Mouse (Mus musculus) small intestine, adult 2 months (tissue): ENCODE results near the gene Cfap97. TPM values are rescaled to one million over a fixed set of nuclear protein-coding genes. Genes with fewer than 3 reads are reported as not detected.
A peak's percentile ranks its signal among the peaks of the same experiment; 100 is the strongest.
"Not testable (repeated sequence)": the region's sequence is repeated elsewhere in the genome, so short reads cannot be mapped to it uniquely, and the experiment has no call there.

Experiments used
- H3K27ac ChIP-seq: fragments of 200-500 bp; 2 replicates; pipeline ENCODE4 v1.5.1; 2012; ENCODE audit warnings: low read depth, low read length, control low read depth, inconsistent platforms; ENCODE audit not compliant: insufficient read depth
- H3K27me3 ChIP-seq: fragments of 200-500 bp; 2 replicates; pipeline ENCODE4 v1.6.1; 2012; ENCODE audit warnings: mild to moderate bottlenecking, moderate library complexity, low read length, inconsistent platforms; ENCODE audit not compliant: control insufficient read depth, insufficient read depth
- H3K36me3 ChIP-seq: fragments of 200-500 bp; 2 replicates; pipeline ENCODE4 v1.6.1; 2012; ENCODE audit warnings: mild to moderate bottlenecking, low read length, control low read depth, inconsistent platforms; ENCODE audit not compliant: control insufficient read depth, insufficient read depth
- H3K4me1 ChIP-seq: fragments of 200-500 bp; 2 replicates; pipeline ENCODE4 v1.6.1; 2012; ENCODE audit warnings: low read length, inconsistent platforms, mixed read lengths; ENCODE audit not compliant: control insufficient read depth, insufficient read depth, insufficient read length
- H3K4me3 ChIP-seq: fragments of 200-500 bp; 2 replicates; pipeline ENCODE4 v1.5.1; 2012; ENCODE audit warnings: low read depth, mild to moderate bottlenecking, control low read depth, inconsistent platforms, low read length, moderate library complexity
- CTCF ChIP-seq: fragments of 200-500 bp; IDR thresholded peaks from 2 replicates; pipeline ENCODE4 v1.5.1; 2012; ENCODE audit warnings: low read depth, mild to moderate bottlenecking, control low read depth, inconsistent platforms, low read length, moderate library complexity, mixed read lengths; ENCODE audit not compliant: insufficient replicate concordance, insufficient read length; ENCODE audit errors: extremely low read depth
- POLR2A ChIP-seq: fragments of 200-500 bp; IDR thresholded peaks from 2 replicates; pipeline ENCODE4 v1.6.1; 2012; ENCODE audit warnings: low read depth, mild to moderate bottlenecking, control low read depth, inconsistent platforms, low read length, moderate library complexity
- WGBS: fragments of 180-500 bp; shearing (Covaris S2); methylation state at CpG from one replicate; pipeline ENCODE4 v1.1.7; 2018; 5-methylcytosine and 5-hydroxymethylcytosine counted together
- polyA plus RNA-seq: library from polyadenylated mRNA; depleted of rRNA; stranded (reverse); fragments of >200 nt; gene quantifications from 2 replicates; pipeline ENCODE4 v1.2.3, GENCODE M21; 2012

Cfap97 gene
- polyA plus RNA-seq, 1 experiment = 1.7 TPM

DNA sequence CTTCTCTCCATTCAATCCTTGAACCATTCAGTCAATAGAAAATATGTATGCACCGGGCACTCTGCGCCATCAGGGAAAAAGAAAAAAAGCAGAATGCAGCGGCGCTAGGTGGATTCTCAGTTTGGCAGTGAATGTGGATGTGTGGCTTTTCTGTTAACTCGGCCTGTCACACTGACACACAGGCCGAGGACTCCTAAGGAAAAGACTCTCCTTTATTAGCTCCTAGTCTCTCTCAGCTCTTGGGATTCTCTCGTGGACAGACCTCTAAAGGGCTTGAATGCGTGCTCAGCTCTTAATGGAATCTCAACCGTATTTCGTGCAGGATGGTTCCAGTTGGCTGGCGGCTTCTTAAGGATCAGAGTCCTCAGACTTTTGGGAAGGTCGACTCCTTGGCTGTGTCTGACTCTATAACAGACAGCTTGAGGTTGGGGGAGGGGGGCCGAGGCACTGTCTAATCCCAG is 60.1 kb downstream of the Cfap97 start:
- TF ChIP-seq POLR2A = no peak
- H3K4me3 ChIP-seq = no peak overlapping the region
- H3K27ac ChIP-seq = peak overlapping the region; percentile 55; the same call in 1 of the 2 replicates
- H3K4me1 ChIP-seq = peaks cover 2% of the 10 kb centered on the region; the same call in 1 of the 2 replicates
- peaks cover 4% of the 10 kb centered on the region; the same call in 1 of the 2 replicates for H3K27me3 ChIP-seq
- WGBS = 28% methylated on average over 13 of the region's 13 CpGs
- H3K36me3 ChIP-seq = peaks cover 4% of the 10 kb centered on the region; the same call in 1 of the 2 replicates

DNA sequence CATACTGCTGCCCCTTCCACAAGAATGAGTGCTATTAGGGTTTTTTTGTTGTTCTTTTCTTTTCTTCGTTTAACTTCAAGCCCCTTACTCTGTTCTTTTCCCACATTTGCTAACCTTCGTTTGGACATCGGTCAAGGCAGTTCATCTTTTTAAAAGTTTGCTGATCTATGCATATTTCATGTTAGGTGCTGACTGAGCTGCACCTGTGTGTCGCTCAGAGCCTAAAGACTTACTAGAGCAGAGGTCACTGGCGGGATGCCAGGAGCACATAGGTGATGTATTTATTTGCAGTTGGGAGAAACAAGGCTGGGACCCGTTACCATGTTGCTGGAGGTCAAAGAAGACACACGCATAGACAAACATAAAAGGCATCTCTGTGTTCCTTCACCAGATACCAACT is 60.6 kb downstream of the Cfap97 start:
- Histone ChIP-seq H3K36me3 (peaks cover 4% of the 10 kb centered on the region; the same call in 1 of the 2 replicates), H3K27me3 (peaks cover 8% of the 10 kb centered on the region; the same call in 1 of the 2 replicates), H3K4me1 (peaks cover 2% of the 10 kb centered on the region), H3K4me3 (no peak overlapping the region), H3K27ac (no peak overlapping the region)
- no peak for TF ChIP-seq POLR2A
- 31% methylated on average over 7 of the region's 7 CpGs for WGBS

DNA sequence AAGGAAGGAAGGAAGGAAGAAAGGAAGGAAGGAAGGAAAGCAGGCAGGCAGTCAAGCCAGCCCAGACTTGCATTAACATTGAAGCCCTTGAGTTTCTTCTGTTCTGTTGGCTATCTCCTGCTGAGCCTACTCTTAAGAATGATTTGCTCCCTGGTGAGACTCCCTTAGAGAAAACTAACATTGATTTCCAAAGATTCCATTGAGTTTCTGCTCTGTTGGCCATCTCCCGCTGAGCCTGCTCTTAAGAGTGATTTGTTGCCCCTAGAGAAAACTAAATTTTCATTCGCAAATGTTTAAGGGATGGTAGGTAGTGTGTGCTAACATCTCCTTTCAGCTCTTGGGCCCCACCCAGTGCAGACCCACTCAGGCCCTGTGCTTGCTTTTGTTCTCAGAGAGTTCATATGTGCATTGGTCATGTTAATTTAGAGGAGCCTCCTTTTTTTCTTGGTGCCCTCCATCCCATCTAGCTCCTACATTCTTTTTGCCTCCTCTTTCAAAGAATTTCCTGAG is 62.5 kb downstream of the Cfap97 start:
- TF ChIP-seq POLR2A (no peak), CTCF (no peak)
- 90% methylated on average over 2 of the region's 2 CpGs for WGBS

DNA sequence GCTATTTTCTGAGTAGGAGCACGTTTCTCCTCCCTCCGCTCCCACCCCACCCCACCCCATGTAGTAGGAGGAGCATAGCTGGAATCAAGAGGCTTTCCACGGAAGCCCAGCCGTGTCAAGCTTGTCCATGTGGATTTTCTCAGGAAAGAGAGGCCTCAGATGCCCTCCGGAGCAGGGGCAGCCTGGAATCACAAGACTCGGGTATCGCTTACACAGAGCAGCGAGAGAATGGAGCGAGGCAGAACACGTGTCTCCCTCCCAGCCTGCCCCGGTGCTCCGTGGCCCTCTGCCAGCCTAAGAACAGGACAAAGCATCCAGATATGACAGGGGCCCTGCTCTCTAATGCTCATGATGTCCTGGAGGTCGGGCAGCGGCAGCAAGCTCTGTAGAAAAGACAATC is 65.3 kb downstream of the Cfap97 start:
- peak overlapping the region; percentile 44 for H3K4me3 ChIP-seq
- no peak for TF ChIP-seq CTCF
- TF ChIP-seq POLR2A = no peak
- H3K27ac ChIP-seq = no peak overlapping the region
- WGBS = 1% methylated on average over 14 of the region's 14 CpGs
- no peaks in the 10 kb centered on the region; the same call in 1 of the 2 replicates for H3K4me1 ChIP-seq
- H3K27me3 ChIP-seq = peaks cover 8% of the 10 kb centered on the region; the same call in 1 of the 2 replicates
- H3K36me3 ChIP-seq = no peaks in the 10 kb centered on the region

More for the DNA sequence above, 62.5 kb downstream of the Cfap97 start:
- H3K4me1 ChIP-seq = peaks cover 2% of the 10 kb centered on the region
- no peak overlapping the region for H3K27ac ChIP-seq
- peaks cover 8% of the 10 kb centered on the region; the same call in 1 of the 2 replicates for H3K27me3 ChIP-seq
- no peaks in the 10 kb centered on the region for H3K36me3 ChIP-seq
- H3K4me3 ChIP-seq = no peak overlapping the region

DNA sequence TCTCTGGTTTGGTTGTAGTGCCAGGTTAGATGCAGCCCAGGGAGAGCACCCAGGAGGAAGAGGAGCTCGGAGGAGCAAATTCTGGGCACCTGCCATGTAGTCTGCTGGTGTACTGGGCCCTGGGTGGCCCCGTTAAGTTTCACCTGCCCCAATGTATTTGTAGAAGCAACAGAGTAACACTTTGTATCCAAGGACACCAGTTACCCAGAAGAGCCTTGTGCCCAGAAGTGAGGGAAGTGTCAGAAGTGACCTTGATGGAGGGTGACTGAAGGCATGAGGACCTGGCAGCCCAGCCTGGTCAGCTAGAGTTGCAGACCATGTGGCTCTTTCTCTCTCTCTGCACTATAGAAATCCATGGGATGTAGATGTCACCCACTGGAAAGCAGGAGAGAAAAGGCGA is 69.0 kb downstream of the Cfap97 start:
- no peaks in the 10 kb centered on the region; the same call in 1 of the 2 replicates for H3K4me1 ChIP-seq
- TF ChIP-seq CTCF = no peak
- peaks cover 8% of the 10 kb centered on the region; the same call in 1 of the 2 replicates for H3K27me3 ChIP-seq
- no peak overlapping the region for H3K4me3 ChIP-seq
- no peak overlapping the region for H3K27ac ChIP-seq
- no peaks in the 10 kb centered on the region for H3K36me3 ChIP-seq
- WGBS = 70% methylated on average over 3 of the region's 3 CpGs

DNA sequence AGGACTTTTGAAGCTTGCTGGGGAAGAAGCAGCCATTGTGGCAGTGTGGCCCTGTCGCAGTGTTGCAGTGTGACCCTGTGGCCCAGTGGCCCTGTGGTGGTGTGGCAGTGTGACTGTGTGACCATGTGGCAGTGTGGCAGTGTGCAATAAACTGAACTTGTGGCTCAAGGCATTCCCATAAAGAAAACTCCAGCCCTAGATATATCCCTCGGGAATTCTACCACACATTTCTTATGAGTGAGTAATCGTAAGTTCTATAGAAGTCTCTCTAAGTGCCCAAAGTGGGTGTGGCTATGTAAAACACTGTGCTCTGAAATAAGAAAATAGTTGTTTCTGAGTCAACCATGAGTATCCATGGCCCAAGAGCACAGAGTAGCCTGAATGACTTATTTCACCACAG is 73.9 kb downstream of the Cfap97 start:
- TF ChIP-seq POLR2A (no peak), CTCF (no peak)
- Histone ChIP-seq H3K27me3 (0 out of 2 replicates have a peak, but pooled peaks cover 1% of the 10 kb centered on the region), H3K4me1 (no peaks in the 10 kb centered on the region), H3K4me3 (no peak overlapping the region), H3K27ac (no peak overlapping the region), H3K36me3 (no peaks in the 10 kb centered on the region)
- WGBS = 59% methylated on average over 3 of the region's 3 CpGs

DNA sequence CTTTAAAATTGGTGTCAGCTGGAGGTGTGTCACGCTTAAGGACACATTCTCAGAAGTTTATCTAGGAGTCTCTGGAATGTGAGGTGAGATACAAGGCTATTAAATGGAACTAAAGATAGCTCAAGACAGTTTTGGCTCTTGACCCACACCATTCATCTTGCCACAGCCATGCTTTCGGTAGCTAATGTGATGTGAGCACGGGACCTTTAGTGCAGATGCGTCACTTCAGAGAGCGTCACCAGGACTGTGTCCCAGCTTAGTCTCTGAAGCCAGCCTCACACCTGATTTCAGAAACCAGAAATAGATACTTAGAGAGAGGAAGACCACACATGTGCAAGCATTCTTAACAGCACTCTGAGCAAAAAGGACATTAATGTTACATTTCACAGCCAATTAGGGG is 75.1 kb downstream of the Cfap97 start:
- TF ChIP-seq CTCF = no peak
- no peak for TF ChIP-seq POLR2A
- H3K27ac ChIP-seq = no peak overlapping the region
- 77% methylated on average over 5 of the region's 5 CpGs for WGBS
- no peaks in the 10 kb centered on the region for H3K4me1 ChIP-seq
- H3K4me3 ChIP-seq = no peak overlapping the region
- H3K36me3 ChIP-seq = no peaks in the 10 kb centered on the region
- no peaks in the 10 kb centered on the region for H3K27me3 ChIP-seq

DNA sequence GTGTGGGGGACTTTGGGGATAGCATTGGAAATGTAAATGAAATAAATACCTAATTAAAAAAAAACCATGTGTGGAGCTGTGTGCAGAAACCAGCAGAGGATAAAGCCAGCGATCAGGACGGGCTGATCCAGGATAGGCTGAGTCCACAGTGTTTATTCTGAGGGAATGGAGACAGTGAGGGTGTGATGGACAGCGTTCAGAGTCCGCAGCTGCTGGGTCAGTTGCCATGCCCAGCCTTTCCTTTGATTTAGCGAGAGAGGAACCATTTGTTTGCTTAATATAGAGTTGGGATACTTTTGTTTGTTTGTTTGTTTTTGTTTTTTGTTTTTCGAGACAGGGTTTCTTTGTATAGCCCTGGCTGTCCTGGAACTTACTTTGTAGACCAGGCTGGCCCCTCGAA is 80.4 kb downstream of the Cfap97 start:
- whole genome bisulfite sequencing = 75% methylated on average over 7 of the region's 7 CpGs
- H3K4me3 ChIP-seq, H3K36me3 ChIP-seq, H3K27me3 ChIP-seq, H3K27ac ChIP-seq, H3K4me1 ChIP-seq: not testable (repeated sequence)
